Mouse (Mus musculus) MEL (cell line): ENCODE data around the gene Tmeff2. TPM values are rescaled to one million over a fixed set of nuclear protein-coding genes. Genes with fewer than 3 reads are reported as not detected.

Experiments
- DNase-seq: peaks from one replicate; pipeline ENCODE4 v3.0.0; 2011; ENCODE audit warnings: low read depth, low spot score
- H3K27ac ChIP-seq: 2 replicates; pipeline ENCODE4 v1.5.1; 2012; ENCODE audit warnings: low read depth, mild to moderate bottlenecking, control low read depth, low read length, moderate library complexity; ENCODE audit not compliant: control insufficient read depth
- H3K27me3 ChIP-seq, 2 experiments: fragments of 150-350 bp in 1 of 2; sonication (generic) in 1 of 2; 2 replicates each; pipeline ENCODE4 v1.6.1; 2012; ENCODE audit warnings: low read length in 2 of 2, mild to moderate bottlenecking in 2 of 2, improper control_type of control experiment in 1 of 2, moderate library complexity in 1 of 2; ENCODE audit not compliant: insufficient read depth in 2 of 2, control insufficient read depth in 1 of 2
- H3K36me3 ChIP-seq, 2 experiments: 2 replicates each; pipeline ENCODE4 v1.6.1; 2012 to 2014; ENCODE audit warnings: low read length in 2 of 2, improper control_type of control experiment in 1 of 2, inconsistent platforms in 1 of 2, mild to moderate bottlenecking in 1 of 2; ENCODE audit not compliant: insufficient read depth in 2 of 2, control insufficient read depth in 1 of 2
- H3K4me1 ChIP-seq, 2 experiments: fragments of 150-350 bp in 1 of 2; sonication (generic) in 1 of 2; 2 replicates each; pipeline ENCODE4 v1.6.1; 2012; ENCODE audit warnings: low read length in 2 of 2, improper control_type of control experiment in 1 of 2, mild to moderate bottlenecking in 1 of 2; ENCODE audit not compliant: insufficient read depth in 2 of 2, control insufficient read depth in 1 of 2
- H3K4me3 ChIP-seq, 2 experiments: fragments of 150-350 bp in 1 of 2; sonication (generic) in 1 of 2; 2 replicates each; pipeline ENCODE4 v1.5.1; 2012; ENCODE audit warnings: low read depth in 2 of 2, low read length in 2 of 2, mild to moderate bottlenecking in 2 of 2, moderate library complexity in 2 of 2, control low read depth in 1 of 2, improper control_type of control experiment in 1 of 2; ENCODE audit not compliant: control insufficient read depth in 1 of 2, insufficient read depth in 1 of 2
- H3K79me2 ChIP-seq: 2 replicates; pipeline ENCODE4 v1.6.1; 2012; ENCODE audit warnings: mild to moderate bottlenecking, low read length, moderate library complexity; ENCODE audit not compliant: control insufficient read depth, poor library complexity, insufficient read depth
- H3K9ac ChIP-seq: 2 replicates; pipeline ENCODE4 v1.6.1; 2012; ENCODE audit warnings: low read depth, mild to moderate bottlenecking, control low read depth, low read length, moderate library complexity; ENCODE audit not compliant: control insufficient read depth, poor library complexity, severe bottlenecking
- H3K9me3 ChIP-seq: fragments of 150-350 bp; sonication (generic); replicated peaks from 2 replicates; pipeline ENCODE4 v1.6.1; 2012; ENCODE audit warnings: mild to moderate bottlenecking, low read length, improper control_type of control experiment, moderate library complexity; ENCODE audit not compliant: insufficient read depth
- CHD2 ChIP-seq: IDR thresholded peaks from 2 replicates; pipeline ENCODE4 v1.6.1; 2011; ENCODE audit warnings: low read length, improper control_type of control experiment
- CTCF ChIP-seq, 3 experiments: IDR thresholded peaks in 2 of 3; conservative IDR thresholded peaks in 1 of 3; 2 replicates each; pipeline ENCODE4 v1.5.1; 2011 to 2012; ENCODE audit warnings: low read length in 3 of 3, low read depth in 2 of 3, mild to moderate bottlenecking in 2 of 3, improper control_type of control experiment in 1 of 3, inconsistent platforms in 1 of 3, mixed read lengths in 1 of 3, moderate library complexity in 1 of 3; ENCODE audit not compliant: control insufficient read depth in 1 of 3, insufficient read depth in 1 of 3, poor library complexity in 1 of 3, severe bottlenecking in 1 of 3
- E2F4 ChIP-seq: IDR thresholded peaks from 2 replicates; pipeline ENCODE4 v1.6.1; 2011; ENCODE audit warnings: low read depth, low read length, improper control_type of control experiment, borderline replicate concordance
- ELF1 ChIP-seq: IDR thresholded peaks from 2 replicates; pipeline ENCODE4 v1.6.1; 2014; ENCODE audit warnings: low read depth, mild to moderate bottlenecking, inconsistent platforms, low read length, improper control_type of control experiment, moderate library complexity
- EP300 ChIP-seq, 2 experiments: IDR thresholded peaks; 2 replicates each; pipeline ENCODE4 v1.6.1; 2011; ENCODE audit warnings: improper control_type of control experiment in 2 of 2, low read length in 2 of 2, low read depth in 1 of 2, mild to moderate bottlenecking in 1 of 2
- GABPA ChIP-seq: IDR thresholded peaks from 2 replicates; pipeline ENCODE4 v1.6.1; 2012; ENCODE audit warnings: low read depth, mild to moderate bottlenecking, inconsistent platforms, low read length, improper control_type of control experiment, moderate library complexity
- GATA1 ChIP-seq: IDR thresholded peaks from 2 replicates; pipeline ENCODE4 v1.6.1; 2011; ENCODE audit warnings: low read depth, low read length, improper control_type of control experiment
- JUND ChIP-seq: IDR thresholded peaks from 2 replicates; pipeline ENCODE4 v1.6.1; 2011; ENCODE audit warnings: low read depth, mild to moderate bottlenecking, improper control_type of control experiment, low read length
- KAT2A ChIP-seq: conservative IDR thresholded peaks from 2 replicates; pipeline ENCODE4 v1.6.1; 2012; ENCODE audit warnings: low read depth, low read length, improper control_type of control experiment, inconsistent platforms
- MAX ChIP-seq: IDR thresholded peaks from 2 replicates; pipeline ENCODE4 v1.6.1; 2011; ENCODE audit warnings: low read length, improper control_type of control experiment
- MEF2A ChIP-seq: IDR thresholded peaks from 2 replicates; pipeline ENCODE4 v1.6.1; 2014; ENCODE audit warnings: low read depth, mild to moderate bottlenecking, inconsistent platforms, low read length, improper control_type of control experiment; ENCODE audit not compliant: poor library complexity, insufficient replicate concordance, severe bottlenecking; ENCODE audit errors: extremely low read depth
- MXI1 ChIP-seq: IDR thresholded peaks from 2 replicates; pipeline ENCODE4 v1.6.1; 2011; ENCODE audit warnings: mild to moderate bottlenecking, low read depth, low read length, improper control_type of control experiment
- POLR2AphosphoS5 ChIP-seq: IDR thresholded peaks from 2 replicates; pipeline ENCODE4 v1.6.1; 2012; ENCODE audit warnings: low read depth, borderline replicate concordance, mild to moderate bottlenecking, inconsistent platforms, low read length, moderate library complexity, mixed read lengths
- RCOR1 ChIP-seq: IDR thresholded peaks from 2 replicates; pipeline ENCODE4 v1.6.1; 2012; ENCODE audit warnings: low read depth, mild to moderate bottlenecking, inconsistent platforms, low read length, improper control_type of control experiment
- SIN3A ChIP-seq: IDR thresholded peaks from 2 replicates; pipeline ENCODE4 v1.6.1; 2012; ENCODE audit warnings: low read length, improper control_type of control experiment, inconsistent platforms
- TCF12 ChIP-seq: IDR thresholded peaks from 2 replicates; pipeline ENCODE4 v1.6.1; 2014; ENCODE audit warnings: low read depth, mild to moderate bottlenecking, inconsistent platforms, low read length, improper control_type of control experiment, moderate library complexity
- UBTF ChIP-seq: IDR thresholded peaks from 2 replicates; pipeline ENCODE4 v1.6.1; 2012; ENCODE audit warnings: low read depth, mild to moderate bottlenecking, inconsistent platforms, low read length, improper control_type of control experiment, moderate library complexity, borderline replicate concordance; ENCODE audit not compliant: insufficient read depth
- USF2 ChIP-seq, 2 experiments: IDR thresholded peaks; 2 replicates each; pipeline ENCODE4 v1.6.1; 2011 to 2012; ENCODE audit warnings: improper control_type of control experiment in 2 of 2, low read length in 2 of 2, borderline replicate concordance in 1 of 2, inconsistent platforms in 1 of 2, low read depth in 1 of 2, mild to moderate bottlenecking in 1 of 2; ENCODE audit not compliant: insufficient read depth in 1 of 2
- ZKSCAN1 ChIP-seq: IDR thresholded peaks from 2 replicates; pipeline ENCODE4 v1.6.1; 2012; ENCODE audit warnings: low read depth, mild to moderate bottlenecking, inconsistent platforms, low read length, improper control_type of control experiment, moderate library complexity
- ZMIZ1 ChIP-seq: IDR thresholded peaks from 2 replicates; pipeline ENCODE4 v1.6.1; 2012; ENCODE audit warnings: low read depth, mild to moderate bottlenecking, inconsistent platforms, low read length, improper control_type of control experiment, moderate library complexity
- polyA plus RNA-seq, 2 experiments: library from polyadenylated mRNA; stranded (reverse) in 1 of 2; unstranded in 1 of 2; fragments of >175 nt in 1 of 2; fragments of >200 nt in 1 of 2; gene quantifications; 2 replicates each; pipeline versions ENCODE4 v1.2.1 to v1.2.4; 2012; ENCODE audit warnings: low replicate concordance in 2 of 2, low read depth in 1 of 2; ENCODE audit not compliant: insufficient read length in 2 of 2, insufficient read depth in 1 of 2, missing spikeins in 1 of 2
- total RNA-seq: library from RNA; depleted of rRNA; stranded (reverse); fragments of 300-350 nt; gene quantifications from 2 replicates; pipeline ENCODE4 v1.2.3, GENCODE M21; 2012

Gene Tmeff2
- total and polyA plus RNA-seq, 3 experiments: not detected

DNA sequence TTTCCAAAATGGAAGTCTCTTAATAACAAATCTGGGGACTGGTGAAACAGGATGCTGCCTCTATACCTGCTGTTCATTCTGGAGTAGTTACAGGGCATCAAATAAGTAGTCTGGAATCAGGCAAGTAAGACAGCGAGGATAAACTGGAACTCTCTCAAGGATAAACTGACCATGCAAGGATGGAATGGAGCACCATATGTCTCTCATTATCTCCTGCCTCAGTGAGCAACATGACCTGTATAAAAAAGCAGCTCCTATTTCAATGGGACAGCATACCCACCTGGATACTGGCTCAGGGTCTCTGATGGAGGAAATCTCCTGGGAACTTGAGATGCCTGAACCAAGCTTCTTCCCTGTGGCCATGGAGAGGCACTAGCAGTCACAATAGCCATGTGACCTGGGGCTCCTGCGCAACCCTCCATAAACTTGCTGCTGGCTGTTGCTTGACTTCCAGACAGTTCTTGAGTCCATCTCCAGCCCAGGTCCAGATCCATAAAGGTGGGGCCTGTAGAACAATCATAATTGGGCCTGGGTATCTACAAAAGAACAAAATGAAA lies 200.7 kb downstream of the Tmeff2 start:
- no peaks in the 10 kb centered on the region for H3K27me3 ChIP-seq
- TF ChIP-seq MAX: no peak
- no peak for TF ChIP-seq CHD2
- TF ChIP-seq RCOR1: no peak
- TF ChIP-seq TCF12: no peak
- TF ChIP-seq SIN3A: no peak
- TF ChIP-seq, all 39 proteins: peak for 0
- H3K36me3 ChIP-seq: no peaks in the 10 kb centered on the region
- H3K79me2 ChIP-seq: no peaks in the 10 kb centered on the region
- DNase-seq: no peak
- no peak overlapping the region for H3K27ac ChIP-seq
- no peaks in the 10 kb centered on the region for H3K4me1 ChIP-seq
- no peak overlapping the region for H3K9ac ChIP-seq
- no peaks in the 10 kb centered on the region for H3K9me3 ChIP-seq
- H3K4me3 ChIP-seq: no peak overlapping the region

DNA sequence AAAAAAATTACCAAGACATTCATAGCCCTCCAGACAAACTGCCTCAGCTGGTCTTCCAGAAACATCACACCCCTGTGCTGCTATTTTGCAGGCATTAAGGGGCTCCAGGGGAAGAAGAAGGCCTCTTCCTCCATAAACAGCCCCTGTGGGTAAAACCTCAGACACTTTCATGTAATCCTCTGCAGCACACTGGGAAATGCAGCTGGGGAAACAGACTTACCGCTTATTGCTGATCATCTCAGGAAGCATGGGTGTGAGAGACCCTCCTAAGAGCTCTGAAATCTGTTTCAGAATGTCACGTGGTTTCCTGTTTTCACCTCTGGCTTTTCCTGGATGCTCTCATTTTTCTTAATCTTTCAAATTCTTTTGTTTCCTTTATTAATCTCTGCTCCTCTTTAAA lies 204.3 kb downstream of the Tmeff2 start:
- H3K9me3 ChIP-seq: no peaks in the 10 kb centered on the region
- no peak overlapping the region for H3K9ac ChIP-seq
- H3K36me3 ChIP-seq: no peaks in the 10 kb centered on the region
- no peak overlapping the region for H3K4me3 ChIP-seq
- no peaks in the 10 kb centered on the region for H3K27me3 ChIP-seq
- no peaks in the 10 kb centered on the region for H3K79me2 ChIP-seq
- TF ChIP-seq E2F4 (no peak), ZKSCAN1 (no peak), EP300 (IDR thresholded peaks at IDR 0.05; ENCODE audit: low read depth in 1 of 2, low read length in 2 of 2) (no peak), GATA1 (no peak)
- H3K4me1 ChIP-seq: no peaks in the 10 kb centered on the region
- DNase-seq: no peak
- H3K27ac ChIP-seq: no peak overlapping the region

DNA sequence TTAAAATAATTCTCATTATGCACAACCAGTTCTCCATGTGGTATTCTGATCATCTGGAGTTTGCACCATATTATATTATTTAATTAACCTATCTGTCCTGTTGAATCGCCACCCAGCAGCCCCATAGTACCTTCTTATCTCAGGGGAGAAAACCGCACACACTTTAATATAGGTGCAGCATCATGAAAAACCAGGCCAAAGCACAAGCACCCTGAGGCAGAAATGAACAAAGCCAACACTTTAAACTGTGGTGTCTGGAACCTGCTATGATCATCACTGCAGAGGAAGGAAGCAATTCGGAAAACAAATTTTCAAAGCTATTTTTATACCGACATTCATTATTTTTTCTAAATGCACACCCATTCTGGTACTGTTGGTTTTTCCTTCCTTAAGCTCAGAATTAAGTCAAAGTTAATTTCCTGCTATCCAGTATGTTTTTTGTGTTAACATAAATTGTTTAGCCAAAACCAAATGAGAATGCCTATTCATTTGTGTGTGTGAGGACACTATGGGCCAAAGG lies 206.0 kb downstream of the Tmeff2 start:
- H3K27me3 ChIP-seq: no peaks in the 10 kb centered on the region
- H3K36me3 ChIP-seq: no peaks in the 10 kb centered on the region
- H3K27ac ChIP-seq: no peak overlapping the region
- TF ChIP-seq MXI1 (no peak), POLR2AphosphoS5 (no peak), GATA1 (no peak), UBTF (no peak), GABPA (no peak), JUND (no peak), ELF1 (no peak), ZKSCAN1 (no peak), ZMIZ1 (no peak), USF2 (IDR thresholded peaks at IDR 0.05; ENCODE audit: borderline replicate concordance in 1 of 2, insufficient read depth in 1 of 2, low read depth in 1 of 2, low read length in 2 of 2) (no peak), CTCF (IDR thresholded peaks at IDR 0.05 in 2 of 3, conservative IDR thresholded peaks at IDR 0.05 in 1 of 3; ENCODE audit: control insufficient read depth in 1 of 3, insufficient read depth in 1 of 3, low read depth in 2 of 3, low read length in 3 of 3, poor library complexity in 1 of 3, severe bottlenecking in 1 of 3) (no peak), KAT2A (no peak), MEF2A (no peak)
- DNase-seq: no peak
- no peaks in the 10 kb centered on the region for H3K9me3 ChIP-seq
- H3K79me2 ChIP-seq: no peaks in the 10 kb centered on the region
- no peak overlapping the region for H3K9ac ChIP-seq
- H3K4me1 ChIP-seq: no peaks in the 10 kb centered on the region
- no peak overlapping the region for H3K4me3 ChIP-seq
